Mouse (Mus musculus): ENCODE data around the gene Pip5k1b. TPM values are rescaled to one million over a fixed set of nuclear protein-coding genes. Genes with fewer than 3 reads are reported as not detected.

The Pip5k1b gene
- polyA plus RNA-seq (2012; rRNA removed; ENCODE audit: low replicate concordance), result 10.4 and 13.2 TPM in 2 replicates

DNA sequence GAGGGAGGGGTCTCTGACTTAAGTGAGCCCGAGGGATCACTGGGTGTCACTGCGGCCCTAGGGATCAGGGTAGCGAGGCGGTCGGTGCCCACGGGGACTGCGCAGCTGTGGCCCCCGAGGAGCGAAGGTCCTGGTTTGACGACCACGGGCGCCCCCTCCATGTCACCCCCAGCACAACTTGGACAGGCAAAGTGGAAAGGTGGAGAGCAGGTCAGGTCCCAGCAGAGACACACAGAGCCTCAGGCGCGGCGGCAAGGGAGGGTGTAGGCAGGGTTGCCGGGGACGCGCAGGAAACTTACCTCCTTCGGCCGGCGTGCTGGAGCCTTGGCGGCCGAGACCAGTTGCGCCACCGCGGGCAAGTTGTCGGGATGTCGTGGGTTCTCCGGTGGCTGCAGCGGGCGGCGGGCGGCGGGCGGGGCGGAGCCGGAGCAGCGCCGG is at the start of gene Pip5k1b:
TSS of gene Pip5k1b (minus strand) at position 407 of the 438 bp plus-strand sequence.

DNA sequence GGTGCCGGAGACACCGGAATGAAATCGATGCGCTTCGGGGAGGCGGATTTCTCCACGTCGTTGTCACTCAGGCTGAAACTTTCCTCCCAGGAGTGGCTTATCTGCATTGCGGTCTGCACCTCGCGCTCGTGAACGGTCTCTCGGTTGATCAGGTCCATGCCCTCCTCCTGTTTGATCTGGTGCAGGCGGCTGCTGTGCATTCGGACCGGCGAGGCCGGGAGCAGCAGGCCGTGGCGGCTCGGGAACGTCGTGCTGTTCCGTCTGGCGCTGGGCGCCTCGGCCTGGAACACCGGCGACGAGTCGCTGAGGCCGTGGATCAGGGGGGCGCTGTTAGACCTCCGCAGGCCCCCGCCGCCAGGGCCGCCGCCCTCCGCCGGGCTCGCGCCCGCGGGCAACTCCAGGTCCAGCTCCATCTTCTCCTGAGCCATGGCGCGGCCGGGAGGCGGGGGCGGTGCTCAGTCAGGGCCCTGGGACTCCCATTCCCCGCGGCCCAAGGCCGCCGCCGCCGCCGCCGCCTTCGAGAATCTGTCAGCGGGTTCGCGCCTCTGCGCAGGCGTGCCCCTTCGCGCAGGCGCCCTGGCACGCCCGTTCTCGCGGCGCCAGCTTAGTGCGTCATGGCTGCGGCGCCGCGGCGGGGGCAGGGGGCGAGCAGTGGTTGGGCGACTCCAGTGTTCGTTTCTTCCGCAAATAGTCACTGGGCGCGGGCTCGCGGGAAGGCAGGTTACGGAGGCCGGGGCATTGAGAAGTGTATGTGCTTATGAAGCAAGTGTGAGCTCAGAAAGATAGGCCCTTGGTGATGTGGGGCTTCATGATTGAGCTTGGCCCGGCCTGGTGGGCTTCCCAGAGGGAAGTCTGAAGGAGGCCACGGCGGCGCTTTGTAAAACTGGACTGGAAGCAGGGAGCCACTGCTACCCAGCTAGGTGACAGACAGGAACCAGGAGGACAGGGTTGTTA is 78.5 kb downstream of the Pip5k1b start, which contains the start of gene Fam122a:
TSS of gene Fam122a (minus strand) at position 428 of the 954 bp plus-strand sequence.

DNA sequence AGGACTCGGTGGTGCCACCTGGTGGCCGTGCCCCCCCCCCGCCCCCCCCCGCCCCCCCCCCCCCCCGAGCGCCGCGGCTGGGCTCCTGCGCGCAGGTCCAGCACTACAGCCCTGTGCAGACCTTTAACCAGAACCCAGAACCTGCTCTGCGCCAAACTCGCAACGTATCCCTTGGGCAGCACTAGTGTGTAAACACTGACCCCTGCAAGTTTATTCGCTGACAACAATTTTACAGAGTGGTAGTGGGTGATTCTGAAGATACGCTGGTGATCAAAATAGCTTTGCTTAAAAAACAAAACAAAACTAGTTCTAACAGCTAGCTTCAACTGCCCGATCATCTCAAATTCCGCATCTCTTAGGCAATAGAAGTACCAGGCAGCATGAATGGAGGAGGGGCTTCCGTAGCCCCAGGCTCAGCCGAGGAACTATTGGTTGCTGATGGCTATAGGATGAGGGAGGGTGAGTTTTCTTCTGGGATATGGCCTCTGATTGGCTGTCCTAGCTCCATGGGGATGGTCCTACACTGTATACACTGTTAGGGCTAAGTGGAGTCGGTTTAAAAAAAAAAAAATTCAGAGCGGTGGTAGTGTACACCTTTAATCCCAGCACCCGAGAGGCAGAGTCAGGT is 275.0 kb downstream of the Pip5k1b start, which contains the start of gene Fxn:
TSS of gene Fxn (minus strand) at position 5 of the 628 bp plus-strand sequence.

Other genes starting within 250 kb of the Pip5k1b start
- gene Fam122a, start 78.5 kb downstream of the Pip5k1b start, polyA plus RNA-seq (2012; rRNA removed; ENCODE audit: low replicate concordance), result 18.8 and 24.7 TPM in 2 replicates
- gene Tmem252, start 118.1 kb upstream of the Pip5k1b start, polyA plus RNA-seq (2012; rRNA removed; ENCODE audit: low replicate concordance), result 3.4 and 8.3 TPM in 2 replicates